Mouse (Mus musculus): ENCODE results near the gene Tmco4. TPM values are rescaled to one million over a fixed set of nuclear protein-coding genes. Genes with fewer than 3 reads are reported as not detected.
"Not testable (repeated sequence)": the region's sequence is repeated elsewhere in the genome, so short reads cannot be mapped to it uniquely, and the experiment has no call there.

Tmco4 gene
- total RNA-seq, 2 experiments from 2014 or later: 9.5 to 26.9 TPM

GRCm38 (mm10) chr4:138972139-138972826 is 405 bp upstream of the Tmco4 start:
- ATAC-seq (replicated peaks; ENCODE audit: poor library complexity): peak; percentile 53

- ATAC-seq (replicated peaks; ENCODE audit: poor library complexity): peak; percentile 3
Observed at GRCm38 (mm10) chr4:138973719-138974115, 1.0 kb downstream of the Tmco4 start.

GRCm38 (mm10) chr4:138974540-138974939 is 1.9 kb downstream of the Tmco4 start:
- ATAC-seq (replicated peaks; ENCODE audit: poor library complexity): not testable (repeated sequence)

GRCm38 (mm10) chr4:138975194-138975593 is 2.5 kb downstream of the Tmco4 start:
- ATAC-seq (replicated peaks; ENCODE audit: poor library complexity): no peak

- no peak for ATAC-seq (replicated peaks; ENCODE audit: poor library complexity)
Observed at GRCm38 (mm10) chr4:138976046-138976445, 3.4 kb downstream of the Tmco4 start.

- no peak for ATAC-seq (replicated peaks; ENCODE audit: poor library complexity)
Observed at GRCm38 (mm10) chr4:138980021-138980420, 7.3 kb downstream of the Tmco4 start.

- ATAC-seq (replicated peaks; ENCODE audit: poor library complexity): no peak
Observed at GRCm38 (mm10) chr4:138980771-138981420, 8.2 kb downstream of the Tmco4 start.

- ATAC-seq (replicated peaks; ENCODE audit: poor library complexity): no peak
Observed at GRCm38 (mm10) chr4:138983422-138983821, 10.7 kb downstream of the Tmco4 start.

GRCm38 (mm10) chr4:138984744-138985143 is 12.1 kb downstream of the Tmco4 start:
- ATAC-seq (replicated peaks; ENCODE audit: poor library complexity): no peak

GRCm38 (mm10) chr4:138986280-138986679 is 13.6 kb downstream of the Tmco4 start:
- ATAC-seq (replicated peaks; ENCODE audit: poor library complexity): no peak

- ATAC-seq (replicated peaks; ENCODE audit: poor library complexity): no peak
Observed at GRCm38 (mm10) chr4:138994389-138994788, 21.7 kb downstream of the Tmco4 start.

- no peak for ATAC-seq (replicated peaks; ENCODE audit: poor library complexity)
Observed at GRCm38 (mm10) chr4:138996410-138996809, 23.7 kb downstream of the Tmco4 start.

- ATAC-seq (replicated peaks; ENCODE audit: poor library complexity): no peak
Observed at GRCm38 (mm10) chr4:138997121-138997520, 24.4 kb downstream of the Tmco4 start.

- no peak for ATAC-seq (replicated peaks; ENCODE audit: poor library complexity)
Observed at GRCm38 (mm10) chr4:138998611-138999010, 25.9 kb downstream of the Tmco4 start.

- ATAC-seq (replicated peaks; ENCODE audit: poor library complexity): no peak
Observed at GRCm38 (mm10) chr4:139001026-139001425, 28.3 kb downstream of the Tmco4 start.

GRCm38 (mm10) chr4:139001433-139001832 is 28.7 kb downstream of the Tmco4 start:
- ATAC-seq (replicated peaks; ENCODE audit: poor library complexity): no peak

- no peak for ATAC-seq (replicated peaks; ENCODE audit: poor library complexity)
Observed at GRCm38 (mm10) chr4:139004067-139004466, 31.4 kb downstream of the Tmco4 start.

GRCm38 (mm10) chr4:139005214-139005613 is 32.5 kb downstream of the Tmco4 start:
- ATAC-seq (replicated peaks; ENCODE audit: poor library complexity): no peak

GRCm38 (mm10) chr4:139007353-139007752 is 34.7 kb downstream of the Tmco4 start:
- no peak for ATAC-seq (replicated peaks; ENCODE audit: poor library complexity)

GRCm38 (mm10) chr4:139007981-139008536 is 35.4 kb downstream of the Tmco4 start:
- ATAC-seq (replicated peaks; ENCODE audit: poor library complexity): no peak

GRCm38 (mm10) chr4:139011201-139011702 is 38.6 kb downstream of the Tmco4 start:
- ATAC-seq (replicated peaks; ENCODE audit: poor library complexity): no peak

GRCm38 (mm10) chr4:139013281-139013680 is 40.6 kb downstream of the Tmco4 start:
- no peak for ATAC-seq (replicated peaks; ENCODE audit: poor library complexity)
